Mouse (Mus musculus) erythroblast, adult 5-6 weeks (primary cell): ENCODE results near the gene Pfkm. TPM values are rescaled to one million over a fixed set of nuclear protein-coding genes. Genes with fewer than 3 reads are reported as not detected.

Source experiments
- ATAC-seq: replicated peaks from 2 replicates; pipeline ENCODE4 v1.8.0; 2016; ENCODE audit warnings: moderate number of reproducible peaks, mild to moderate bottlenecking, moderate TSS enrichment, inconsistent platforms; ENCODE audit not compliant: poor library complexity, low FRiP score, severe bottlenecking
- total RNA-seq, 2 experiments: library from RNA; stranded (forward) in 1 of 2; stranded (reverse) in 1 of 2; fragments of 150-400 nt in 1 of 2; fragments of 200-764, 138-1000 nt in 1 of 2; gene quantifications; 2 replicates each; pipeline versions ENCODE4 v1.2.3 to v1.2.4; 2015 to 2017; ENCODE audit warnings: low replicate concordance in 2 of 2

Pfkm gene
- total RNA-seq, 2 experiments from 2014 or later, result 0.58 to 6.4 TPM

DNA sequence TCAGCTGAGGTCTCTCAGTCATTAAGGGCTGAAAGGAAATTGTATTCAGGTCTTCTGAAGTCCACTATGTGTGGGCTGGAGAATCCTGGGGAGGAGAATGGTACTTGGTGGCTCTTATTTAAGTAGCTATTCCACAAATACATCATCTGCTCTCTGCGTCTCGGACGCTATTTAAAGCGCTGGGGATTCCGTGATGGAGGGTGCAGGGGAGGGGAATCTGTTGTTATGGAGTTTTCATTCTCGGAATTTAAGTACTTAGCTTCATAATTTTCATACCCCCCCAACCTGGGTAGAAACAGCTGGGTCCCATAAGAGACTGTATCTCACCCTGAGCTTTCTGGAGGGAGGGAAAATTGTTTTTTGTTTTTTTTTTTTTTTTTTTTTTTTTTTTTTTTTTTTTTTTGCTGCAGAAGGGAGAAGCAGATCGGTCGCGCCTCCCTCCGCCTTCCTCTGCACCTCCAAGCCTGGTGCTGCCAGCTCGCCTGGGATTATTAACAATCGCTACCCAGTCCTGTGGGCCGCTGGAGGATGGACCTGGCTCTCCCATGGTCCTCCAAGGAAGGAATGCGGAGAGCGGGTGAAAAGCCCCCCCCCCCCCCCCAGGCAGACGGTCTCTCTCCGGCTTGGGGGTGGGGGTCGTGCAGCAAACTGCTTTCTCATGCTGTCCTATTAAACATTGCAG, 74.7 kb downstream of the Pfkm start, which contains the start of gene Ccdc184:
Gene Ccdc184 (plus strand): TSS at position 196 of the 682 bp plus-strand sequence.
- ATAC-seq, result no peak

DNA sequence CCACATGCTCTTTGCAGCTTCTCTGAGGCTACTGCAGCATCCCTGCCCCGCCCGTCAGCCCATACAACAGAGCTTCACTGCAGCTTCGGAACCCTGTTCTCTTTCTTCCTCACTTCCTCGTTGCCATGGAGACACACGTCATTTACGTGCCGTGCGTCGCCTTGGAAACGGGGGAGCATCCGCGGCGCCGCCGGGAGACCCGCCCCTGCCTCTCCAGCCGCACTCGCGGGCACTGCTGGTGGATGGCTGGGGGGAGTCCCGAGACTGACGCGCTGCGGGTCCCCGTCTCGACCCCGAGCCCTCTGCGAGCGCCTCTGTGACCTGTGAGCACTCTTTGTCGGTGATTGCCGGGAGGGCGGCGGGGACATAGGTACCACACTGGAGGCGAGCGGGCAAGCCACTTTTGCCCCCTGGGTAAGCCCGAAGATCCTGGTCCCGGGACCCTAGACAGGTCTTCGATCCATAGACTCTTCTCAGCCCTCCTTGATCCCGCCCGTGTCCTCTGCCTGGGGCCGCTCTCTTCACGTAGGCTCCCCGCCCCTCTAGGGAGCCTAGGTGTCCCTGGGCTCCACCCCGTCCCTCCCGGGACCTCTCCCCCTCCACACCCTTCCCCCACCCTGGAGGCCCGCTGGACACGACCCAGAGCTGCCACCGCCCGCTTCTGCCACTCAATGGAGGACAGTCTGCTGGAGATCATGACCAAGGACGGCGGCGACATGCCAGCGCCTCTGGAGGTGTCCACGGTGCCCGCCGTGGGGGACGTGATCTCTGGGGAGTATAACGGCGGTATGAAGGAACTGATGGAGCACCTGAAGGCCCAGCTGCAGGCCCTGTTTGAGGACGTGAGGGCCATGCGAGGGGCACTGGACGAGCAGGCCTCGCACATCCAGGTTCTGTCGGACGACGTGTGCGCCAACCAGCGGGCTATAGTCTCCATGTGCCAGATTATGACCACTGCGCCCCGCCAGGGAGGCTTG, 75.5 kb downstream of the Pfkm start:
- no peak for ATAC-seq

DNA sequence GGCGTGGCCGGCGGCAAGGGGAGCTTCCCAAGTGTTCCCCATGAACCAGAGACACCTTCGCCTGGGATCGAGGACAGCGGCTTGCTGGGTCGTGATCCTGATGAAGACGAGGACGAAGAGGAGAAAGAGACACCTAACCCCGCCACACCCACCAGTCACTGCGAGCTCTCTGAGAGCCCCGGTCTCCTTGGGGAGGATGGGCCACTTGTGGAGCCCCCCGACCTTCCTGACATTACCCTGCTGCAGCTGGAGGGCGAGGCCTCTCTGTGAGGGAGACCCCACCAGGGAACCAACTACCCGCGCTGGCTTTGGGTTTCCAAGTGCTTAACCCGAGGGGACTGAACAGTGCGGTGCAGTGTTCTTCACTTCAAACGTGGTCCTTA, 76.2 kb downstream of the Pfkm start:
- no peak for ATAC-seq

- ATAC-seq, result no peak
Observed at GRCm38 (mm10) chr15:98170365-98170764, 78.0 kb downstream of the Pfkm start.

GRCm38 (mm10) chr15:98170917-98171316, 78.5 kb downstream of the Pfkm start:
- ATAC-seq, result no peak

GRCm38 (mm10) chr15:98172113-98172512, 79.7 kb downstream of the Pfkm start:
- no peak for ATAC-seq

DNA sequence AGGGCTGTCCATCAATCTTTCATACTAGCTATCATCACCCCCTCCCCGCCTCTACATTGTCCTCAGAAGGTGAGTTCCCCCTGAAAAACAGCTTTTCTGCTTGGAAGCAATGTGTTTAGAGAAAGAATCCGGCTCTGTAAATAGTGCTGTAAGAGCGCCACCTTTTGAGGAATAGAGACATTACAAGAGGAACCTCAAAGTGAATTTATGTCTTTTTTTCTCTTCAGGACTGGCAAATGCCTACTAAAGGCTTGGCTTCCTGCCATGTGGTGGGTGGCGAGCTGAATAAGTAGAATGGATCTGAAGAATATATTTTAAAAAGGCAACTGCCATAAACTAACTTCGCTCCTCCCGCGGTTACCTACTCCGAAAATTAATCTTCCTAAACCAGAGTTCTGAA, 81.4 kb downstream of the Pfkm start:
- ATAC-seq, result no peak

DNA sequence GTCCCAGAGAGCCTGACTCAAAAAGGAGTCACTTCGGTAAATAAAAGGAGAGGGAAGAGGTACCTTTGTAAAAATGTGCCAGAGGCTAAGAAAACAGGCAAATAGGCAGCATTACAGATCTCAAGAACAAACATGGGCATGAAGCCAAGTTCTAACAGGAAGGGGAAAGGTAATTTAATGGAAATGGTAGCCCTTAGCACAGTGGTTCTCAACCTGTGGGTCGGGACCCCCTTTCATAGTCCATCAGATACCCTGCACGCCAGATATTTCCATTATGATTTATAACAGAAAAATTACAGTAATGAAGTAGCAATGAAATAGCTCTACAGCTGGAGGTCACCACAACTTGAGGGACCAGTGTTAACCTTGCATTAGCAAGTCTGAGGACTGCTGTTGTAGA, 84.9 kb downstream of the Pfkm start:
- no peak for ATAC-seq

- no peak for ATAC-seq
Observed at GRCm38 (mm10) chr15:98180567-98181131, 88.3 kb downstream of the Pfkm start.

DNA sequence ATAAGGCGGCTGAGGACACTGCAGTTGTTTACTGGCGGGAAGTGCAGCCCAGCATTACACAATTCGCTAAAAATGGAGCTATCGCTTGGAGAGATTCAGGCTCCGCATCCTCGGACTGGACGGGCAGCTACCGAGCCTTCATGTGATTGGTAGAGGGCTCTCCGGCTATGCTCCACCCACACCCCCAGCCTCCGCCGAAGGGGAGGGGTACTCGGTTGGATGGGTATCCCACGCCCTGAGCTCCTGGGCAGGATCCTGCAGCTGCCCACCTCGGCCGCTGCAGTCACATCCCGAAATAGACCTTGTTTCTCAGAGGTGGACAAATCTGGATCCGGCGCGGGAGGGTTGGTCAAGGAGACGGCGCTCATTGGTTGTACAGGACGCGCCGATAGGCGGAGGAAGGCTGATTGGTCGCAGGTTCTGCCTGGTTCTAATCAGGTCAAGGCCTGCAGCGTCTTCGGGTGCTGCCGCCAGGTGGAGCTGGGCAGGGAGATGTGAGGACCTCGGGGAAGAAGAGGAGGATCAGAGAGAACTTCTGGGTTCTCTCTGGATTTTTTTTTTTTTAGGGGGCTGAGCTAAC, 88.8 kb downstream of the Pfkm start:
- peak; percentile 94 for ATAC-seq

Other genes starting within 250 kb of the Pfkm start
- gene Hdac7, start 248.1 kb upstream of the Pfkm start, total RNA-seq (2015; ENCODE audit: low replicate concordance), result 3.5 and 7.7 TPM in 2 replicates
- gene Hdac7, start 248.1 kb upstream of the Pfkm start, total RNA-seq (2017; ENCODE audit: low replicate concordance), result 1.1 and 3.8 TPM in 2 replicates
- gene Vdr, start 182.0 kb upstream of the Pfkm start, total RNA-seq (2015; ENCODE audit: low replicate concordance), result 0.19 and 0.21 TPM in 2 replicates
- gene Vdr, start 182.0 kb upstream of the Pfkm start, total RNA-seq (2017; ENCODE audit: low replicate concordance), result 0.26 TPM in 1 of 2 replicates, not detected in the other
- gene Tmem106c, start 128.4 kb upstream of the Pfkm start, total RNA-seq (2015; ENCODE audit: low replicate concordance), result 8.2 and 18.3 TPM in 2 replicates
- gene Tmem106c, start 128.4 kb upstream of the Pfkm start, total RNA-seq (2017; ENCODE audit: low replicate concordance), result 1.4 and 4.3 TPM in 2 replicates
- gene Col2a1, start 87.9 kb upstream of the Pfkm start, total RNA-seq (2015; ENCODE audit: low replicate concordance), result not detected in 2 replicates
- gene Col2a1, start 87.9 kb upstream of the Pfkm start, total RNA-seq (2017; ENCODE audit: low replicate concordance), result not detected in 2 replicates
- gene Senp1, start 1.2 kb downstream of the Pfkm start, total RNA-seq (2015; ENCODE audit: low replicate concordance), result 20.9 and 23.2 TPM in 2 replicates
- 20.1 and 22.3 TPM in 2 replicates for gene Senp1, start 1.2 kb downstream of the Pfkm start, total RNA-seq (2017; ENCODE audit: low replicate concordance)
- gene Asb8, start 73.0 kb downstream of the Pfkm start, total RNA-seq (2015; ENCODE audit: low replicate concordance), result 11.3 and 11.7 TPM in 2 replicates
- 7.7 and 11.2 TPM in 2 replicates for gene Asb8, start 73.0 kb downstream of the Pfkm start, total RNA-seq (2017; ENCODE audit: low replicate concordance)
- not detected in 2 replicates for gene Ccdc184, start 74.6 kb downstream of the Pfkm start, total RNA-seq (2015; ENCODE audit: low replicate concordance)
- not detected in 2 replicates for gene Ccdc184, start 74.6 kb downstream of the Pfkm start, total RNA-seq (2017; ENCODE audit: low replicate concordance)
- gene Olfr288, start 103.0 kb downstream of the Pfkm start, total RNA-seq (2015; ENCODE audit: low replicate concordance), result not detected in 2 replicates
- gene Olfr288, start 103.0 kb downstream of the Pfkm start, total RNA-seq (2017; ENCODE audit: low replicate concordance), result not detected in 2 replicates
- not detected in 2 replicates for gene Gm44579, start 128.4 kb downstream of the Pfkm start, total RNA-seq (2015; ENCODE audit: low replicate concordance)
- gene Gm44579, start 128.4 kb downstream of the Pfkm start, total RNA-seq (2017; ENCODE audit: low replicate concordance), result not detected in 2 replicates
- gene Olfr287, start 128.5 kb downstream of the Pfkm start, total RNA-seq (2015; ENCODE audit: low replicate concordance), result not detected in 2 replicates
- not detected in 2 replicates for gene Olfr287, start 128.5 kb downstream of the Pfkm start, total RNA-seq (2017; ENCODE audit: low replicate concordance)
- gene Olfr286, start 141.9 kb downstream of the Pfkm start, total RNA-seq (2015; ENCODE audit: low replicate concordance), result not detected in 2 replicates
- not detected in 2 replicates for gene Olfr286, start 141.9 kb downstream of the Pfkm start, total RNA-seq (2017; ENCODE audit: low replicate concordance)
- gene H1fnt, start 164.7 kb downstream of the Pfkm start, total RNA-seq (2015; ENCODE audit: low replicate concordance), result not detected in 2 replicates
- gene H1fnt, start 164.7 kb downstream of the Pfkm start, total RNA-seq (2017; ENCODE audit: low replicate concordance), result not detected in 2 replicates
- gene Zfp641, start 203.6 kb downstream of the Pfkm start, total RNA-seq (2015; ENCODE audit: low replicate concordance), result not detected in 2 replicates
- 0.17 and 0.56 TPM in 2 replicates for gene Zfp641, start 203.6 kb downstream of the Pfkm start, total RNA-seq (2017; ENCODE audit: low replicate concordance)
- gene Olfr285, start 224.8 kb downstream of the Pfkm start, total RNA-seq (2015; ENCODE audit: low replicate concordance), result not detected in 2 replicates
- gene Olfr285, start 224.8 kb downstream of the Pfkm start, total RNA-seq (2017; ENCODE audit: low replicate concordance), result not detected in 2 replicates
- gene Olfr284, start 248.4 kb downstream of the Pfkm start, total RNA-seq (2015; ENCODE audit: low replicate concordance), result not detected in 2 replicates
- gene Olfr284, start 248.4 kb downstream of the Pfkm start, total RNA-seq (2017; ENCODE audit: low replicate concordance), result not detected in 2 replicates